Mouse (Mus musculus) kidney, postnatal 14 days (tissue): ENCODE data around the gene Pigp.
A peak's percentile ranks its signal among the peaks of the same experiment; 100 is the strongest.
"Not testable (repeated sequence)": the region's sequence is repeated elsewhere in the genome, so short reads cannot be mapped to it uniquely, and the experiment has no call there.

Experiments used
- DNase-seq: peaks from one replicate; pipeline ENCODE4 v3.0.0; 2022; ENCODE audit warnings: mixed read lengths

Pigp gene

DNA sequence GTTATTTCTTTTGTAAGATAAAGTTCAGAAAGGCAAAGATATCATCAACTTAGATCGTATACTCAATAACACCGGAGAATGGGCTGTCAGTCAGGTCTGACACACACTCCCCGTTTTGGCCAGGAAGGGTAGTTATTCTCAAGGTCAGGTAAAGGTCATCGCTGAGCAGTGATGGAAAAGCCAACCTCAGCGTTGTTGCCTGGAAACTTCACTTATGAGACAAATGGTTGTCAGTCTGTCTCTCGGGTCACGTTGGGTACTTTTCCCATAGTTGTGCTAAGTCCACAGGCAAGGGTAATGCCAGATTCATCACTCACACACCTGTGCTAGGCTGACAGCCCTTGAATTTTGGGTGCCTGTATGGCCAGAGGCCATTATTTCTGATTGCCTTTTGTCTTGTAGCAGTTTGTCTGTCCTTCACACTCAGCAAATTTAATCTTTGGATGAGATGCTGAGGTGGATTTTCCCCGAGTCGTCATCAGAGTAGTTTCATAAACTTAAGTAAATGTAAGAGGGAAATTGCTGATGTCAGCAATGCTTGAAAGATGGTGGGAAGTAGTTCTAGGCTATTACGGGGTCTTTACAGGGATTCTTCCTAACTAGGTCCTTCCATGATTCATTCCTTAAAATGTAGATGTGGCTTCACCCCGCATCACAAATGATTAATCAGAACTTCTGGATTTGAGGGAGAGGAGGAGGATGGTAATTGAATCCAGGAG lies 14.7 kb downstream of the Pigp start:
- DNase-seq: no peak

DNA sequence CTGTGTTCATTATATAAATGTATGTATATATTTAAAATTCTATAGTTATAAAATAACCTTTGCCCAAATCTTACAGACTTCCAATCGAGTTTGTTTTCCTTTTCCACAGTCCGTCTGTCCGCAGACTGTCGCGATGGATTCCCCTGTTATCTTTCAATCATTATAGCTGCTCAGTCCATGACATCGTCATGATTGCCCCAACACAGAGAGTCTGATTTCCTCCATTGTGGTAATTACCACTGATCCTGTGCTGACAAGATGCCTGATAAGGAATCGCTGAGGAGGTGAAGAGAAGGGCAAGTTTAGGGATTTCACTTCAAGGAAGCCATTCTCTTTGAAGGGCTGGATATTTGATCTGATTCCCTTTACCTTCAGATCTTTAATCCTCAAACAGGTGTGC lies 15.6 kb downstream of the Pigp start:
- no peak for DNase-seq

DNA sequence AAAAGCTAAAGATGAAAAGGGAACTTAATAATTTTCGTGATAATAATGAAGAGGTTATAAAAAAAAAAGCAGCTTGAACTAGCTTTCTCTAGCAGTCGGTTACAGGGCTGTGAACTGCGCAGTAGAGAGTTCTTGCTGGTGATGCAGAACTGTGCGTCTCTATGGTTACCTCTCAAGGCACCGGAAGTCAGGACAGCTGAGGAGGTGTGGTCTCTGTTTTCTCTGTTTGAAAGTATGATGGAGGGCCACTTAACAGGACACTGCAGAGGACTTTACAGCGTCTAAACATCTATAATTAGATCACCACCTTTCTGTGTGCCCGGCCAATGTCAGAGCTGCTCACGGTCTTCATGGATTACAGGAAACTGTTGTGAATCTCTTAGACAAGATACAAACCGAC lies 17.2 kb downstream of the Pigp start:
- DNase-seq: peak; percentile 17

DNA sequence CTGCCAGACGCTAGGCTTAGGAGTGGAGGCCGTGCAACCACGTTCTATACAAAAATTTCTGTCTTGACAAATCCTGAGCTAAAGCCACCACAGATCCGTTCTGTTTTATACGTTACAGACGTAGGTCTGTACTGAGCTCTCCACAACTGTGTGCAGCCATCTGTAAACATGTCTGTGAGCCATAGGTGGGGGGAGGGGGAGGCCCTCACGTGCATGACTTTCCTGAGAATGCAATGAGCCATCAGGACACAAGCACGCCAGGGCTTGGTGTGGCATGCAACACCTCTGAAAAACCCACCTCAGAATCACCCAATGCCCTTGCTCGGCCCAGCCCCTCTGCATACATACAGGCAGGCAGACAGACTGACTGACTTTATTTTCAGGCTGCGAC lies 21.4 kb downstream of the Pigp start:
- peak; percentile 5 for DNase-seq

DNA sequence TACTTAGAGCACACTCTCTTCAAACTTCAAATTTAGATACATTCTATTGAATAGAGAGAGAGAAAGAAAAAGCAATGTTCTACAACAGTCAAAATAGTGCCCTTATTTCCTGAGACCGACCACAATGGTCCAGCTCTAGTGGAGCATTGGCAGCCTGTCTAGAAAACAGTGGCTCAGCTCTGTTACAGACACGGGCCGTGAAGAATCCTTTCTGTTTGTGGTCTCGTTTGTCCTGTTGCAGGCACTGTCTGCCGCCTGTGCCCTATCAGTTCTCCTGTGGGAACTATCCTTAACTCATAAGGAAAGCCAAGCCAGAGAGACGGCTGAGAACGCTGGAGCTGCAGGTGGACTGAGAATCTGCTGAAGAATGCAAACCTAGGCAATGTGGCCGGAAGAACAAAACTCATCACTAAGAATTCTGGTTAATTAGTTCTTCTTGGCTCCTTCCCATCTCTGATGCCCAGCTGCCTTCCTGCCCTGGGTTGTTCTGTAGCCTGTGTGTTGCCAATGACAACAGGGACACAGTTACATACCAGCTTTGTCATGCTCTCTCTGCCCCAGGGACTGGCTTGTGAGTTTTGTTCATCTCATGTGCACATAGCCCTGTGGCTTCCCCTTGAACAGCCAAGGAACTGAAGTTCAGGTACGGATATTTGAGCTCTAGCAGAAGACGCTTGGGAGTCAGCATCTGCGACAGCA lies 21.9 kb downstream of the Pigp start:
- no peak for DNase-seq

DNA sequence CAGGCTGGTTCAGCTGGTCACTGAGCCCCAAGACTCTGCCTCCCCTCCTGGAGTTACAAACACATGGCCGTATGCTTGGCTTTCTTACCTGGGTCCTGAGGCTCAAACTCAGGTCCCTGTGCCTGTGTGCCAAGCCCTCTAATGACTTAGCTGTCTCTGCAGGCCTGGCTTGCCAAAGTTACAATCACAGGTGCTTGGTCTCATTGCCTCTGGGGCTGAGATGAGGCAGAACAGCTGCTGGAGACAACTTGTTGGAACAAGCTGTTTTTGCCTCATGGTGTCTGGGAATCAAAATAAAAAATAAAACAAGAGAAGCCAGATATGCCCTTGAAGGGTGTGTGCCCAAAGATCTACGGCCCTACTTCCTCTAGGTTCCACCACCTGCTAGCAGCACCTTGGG lies 22.9 kb downstream of the Pigp start:
- no peak for DNase-seq

DNA sequence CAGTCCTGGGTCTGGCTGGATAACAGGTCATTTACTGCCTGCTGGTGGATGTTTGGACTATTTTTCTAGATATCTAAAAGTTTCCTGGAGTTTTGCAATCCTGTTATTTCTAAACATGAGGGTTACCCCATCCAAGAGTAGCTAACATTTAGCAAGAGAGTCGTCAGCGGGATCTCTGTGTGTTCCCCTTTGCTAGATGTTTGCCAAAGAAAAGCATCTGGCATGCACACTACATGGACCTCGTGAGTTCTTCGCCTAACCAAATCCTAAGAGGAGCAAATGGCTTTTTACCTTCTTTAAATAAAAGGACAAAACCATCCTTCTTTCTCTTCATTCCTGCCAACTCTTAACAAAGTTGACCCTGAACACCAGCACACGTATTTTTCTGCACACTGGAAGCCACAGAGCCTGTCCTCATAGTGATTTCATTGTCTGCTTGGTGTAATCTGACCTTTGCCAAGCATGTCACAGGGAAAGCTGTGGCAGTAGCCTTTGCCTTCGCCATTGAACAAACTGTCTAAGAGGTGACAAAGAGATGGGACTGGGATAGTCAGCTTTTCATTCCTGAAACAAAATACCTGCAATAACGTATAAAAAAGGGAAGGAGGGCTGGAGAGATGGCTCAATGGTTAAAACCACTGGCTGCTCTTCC lies 24.4 kb downstream of the Pigp start:
- no peak for DNase-seq

DNA sequence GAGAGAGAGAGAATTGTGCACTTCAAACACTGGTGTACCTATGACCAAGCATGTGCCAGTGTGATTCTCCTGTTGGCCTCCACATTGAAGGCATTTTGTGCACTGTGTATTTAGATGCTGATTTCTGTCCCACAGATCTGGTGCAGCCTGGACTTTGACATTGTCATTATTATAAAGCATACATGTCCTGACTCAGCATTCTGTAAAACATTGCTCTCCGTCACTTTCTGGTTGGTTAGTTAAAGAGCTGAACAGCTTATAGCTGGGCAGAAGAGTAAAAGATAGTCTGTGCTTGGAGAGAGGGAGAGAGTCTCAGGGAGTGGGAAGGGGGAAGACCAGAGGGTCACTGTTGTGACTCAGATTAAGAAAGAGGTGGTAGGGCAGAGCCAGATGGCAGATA lies 25.9 kb downstream of the Pigp start:
- no peak for DNase-seq

DNA sequence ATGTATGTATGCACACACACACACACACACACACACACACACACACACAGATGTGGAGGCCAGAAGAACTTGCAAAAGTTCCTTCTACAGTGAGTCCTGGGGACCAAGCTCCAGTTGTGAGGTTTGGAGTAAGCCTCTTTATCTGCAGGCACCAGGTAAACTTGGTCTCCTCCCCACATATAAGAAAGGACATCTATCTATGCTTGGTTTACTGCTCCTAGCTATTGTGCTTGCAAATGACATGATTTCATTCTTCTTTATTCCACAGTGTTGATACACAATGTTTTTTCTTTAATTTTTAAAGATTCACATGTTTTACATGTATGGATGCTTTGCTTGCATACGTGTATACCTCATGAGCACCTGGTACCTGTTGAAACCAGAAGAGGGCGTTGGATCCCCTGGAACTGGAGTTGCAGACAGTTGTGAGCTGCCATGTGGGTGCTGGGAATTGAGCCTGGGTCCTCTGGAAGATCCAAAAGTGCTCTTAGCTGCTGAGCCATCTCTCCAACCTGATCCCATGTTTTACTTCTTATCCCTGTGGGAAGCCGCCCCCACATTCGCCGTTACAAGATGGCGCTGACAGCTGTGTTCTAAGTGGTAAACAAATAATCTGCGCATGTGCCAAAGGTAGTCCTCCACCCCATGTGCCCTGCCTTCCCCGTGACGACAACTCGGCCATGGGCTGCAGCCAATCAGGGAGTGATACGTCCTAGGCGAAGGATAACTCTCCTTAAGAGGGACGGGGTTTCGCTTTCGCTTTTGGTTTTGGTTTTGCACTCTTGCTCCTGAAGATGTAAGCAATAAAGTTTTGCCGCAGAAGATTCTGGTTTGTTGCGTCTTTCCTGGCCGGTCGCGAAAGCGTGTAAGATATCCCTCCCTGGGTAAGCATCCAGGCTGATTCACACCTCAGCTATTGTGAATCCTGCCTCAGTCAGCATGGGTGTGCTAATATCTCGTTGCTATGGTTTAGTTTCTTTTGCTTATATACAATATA lies 32.2 kb downstream of the Pigp start:
- DNase-seq: not testable (repeated sequence)

DNA sequence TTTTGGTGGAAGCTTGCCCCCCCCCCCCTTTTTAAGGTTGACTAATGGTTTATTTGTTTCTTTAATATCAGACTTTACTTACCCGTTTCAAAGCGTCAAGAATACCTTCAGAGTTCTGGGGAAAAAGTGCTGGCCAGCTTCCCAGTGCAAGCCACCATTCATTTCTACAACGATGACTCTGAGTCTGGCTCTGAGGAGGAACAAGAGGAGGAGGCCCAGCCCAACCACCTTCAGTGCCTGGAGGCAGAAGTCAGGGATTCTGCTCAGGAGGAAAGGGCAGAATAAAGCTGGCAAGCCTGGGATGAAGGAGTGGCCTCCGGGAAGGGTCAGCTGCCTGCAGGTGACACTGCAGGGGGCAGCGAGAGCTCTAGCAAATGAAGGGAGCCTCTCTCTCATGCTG lies 36.0 kb downstream of the Pigp start:
- DNase-seq: no peak

DNA sequence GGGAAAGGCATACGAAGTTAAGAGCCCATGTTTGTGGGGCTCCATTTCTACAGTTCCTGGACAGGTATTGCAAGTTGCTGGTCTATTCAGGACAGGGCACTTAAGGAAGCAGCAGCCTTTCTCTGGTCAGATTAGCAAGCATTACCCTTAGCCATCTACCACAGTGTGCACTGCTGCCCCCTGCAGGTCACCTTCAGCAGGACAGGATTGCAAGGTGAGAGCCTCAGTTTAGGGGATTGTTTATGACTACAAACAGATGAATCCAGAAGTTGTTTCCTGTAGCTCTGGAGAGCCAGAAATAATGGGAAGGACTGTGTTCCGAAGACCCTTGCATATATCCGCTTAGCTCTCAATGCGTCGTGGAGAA lies 39.8 kb downstream of the Pigp start:
- DNase-seq: peak; percentile 63

DNA sequence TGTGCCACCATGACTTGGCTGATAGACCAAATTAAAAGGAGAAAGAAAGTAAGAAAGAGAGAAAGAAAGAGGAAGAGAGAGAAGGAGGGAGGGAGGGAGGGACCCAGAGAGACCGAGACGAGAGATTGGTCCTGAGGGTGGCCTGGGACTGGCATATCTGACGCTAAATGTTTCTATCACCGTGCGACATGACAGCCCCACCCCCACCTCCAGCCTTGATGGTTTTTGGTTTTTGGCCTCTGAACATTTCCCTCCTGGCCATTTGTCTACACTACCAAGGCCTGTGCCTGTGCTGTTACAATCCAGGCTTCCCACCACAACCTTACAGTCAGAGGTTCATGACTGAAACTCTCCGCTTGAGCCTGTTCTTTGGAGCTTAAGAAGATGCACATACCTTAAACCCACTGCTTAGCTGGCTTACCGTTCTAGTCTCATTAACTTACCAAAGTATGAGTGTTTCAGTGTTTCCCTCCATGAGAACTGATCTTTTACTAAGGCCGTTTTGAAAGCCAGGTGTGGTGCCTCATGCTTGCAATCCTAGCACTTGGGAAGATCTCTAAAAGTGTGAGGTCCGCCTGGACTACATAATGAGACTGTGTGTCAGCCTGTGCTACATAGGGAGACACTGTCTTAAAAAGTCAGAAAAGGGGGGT lies 40.3 kb downstream of the Pigp start:
- DNase-seq: no peak

DNA sequence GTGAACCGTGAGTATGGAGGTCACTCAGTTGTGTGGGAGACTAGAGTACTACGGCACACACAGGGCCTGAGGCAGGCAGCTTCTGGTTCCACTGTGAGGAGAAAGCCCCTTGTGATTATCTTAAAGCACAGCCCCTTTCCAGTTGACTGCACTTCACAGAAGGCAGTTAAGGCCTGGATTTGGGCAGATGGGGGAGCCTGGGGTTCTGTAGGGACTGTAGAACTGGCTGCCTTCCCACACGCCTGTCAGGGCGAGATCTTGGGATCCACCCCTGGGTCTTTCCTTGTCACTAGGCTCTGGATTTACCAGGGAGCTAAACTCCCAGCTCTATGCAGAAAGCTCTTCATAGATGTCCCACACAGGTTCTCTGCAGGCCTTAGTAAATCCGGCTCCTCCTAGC lies 41.2 kb downstream of the Pigp start:
- no peak for DNase-seq

DNA sequence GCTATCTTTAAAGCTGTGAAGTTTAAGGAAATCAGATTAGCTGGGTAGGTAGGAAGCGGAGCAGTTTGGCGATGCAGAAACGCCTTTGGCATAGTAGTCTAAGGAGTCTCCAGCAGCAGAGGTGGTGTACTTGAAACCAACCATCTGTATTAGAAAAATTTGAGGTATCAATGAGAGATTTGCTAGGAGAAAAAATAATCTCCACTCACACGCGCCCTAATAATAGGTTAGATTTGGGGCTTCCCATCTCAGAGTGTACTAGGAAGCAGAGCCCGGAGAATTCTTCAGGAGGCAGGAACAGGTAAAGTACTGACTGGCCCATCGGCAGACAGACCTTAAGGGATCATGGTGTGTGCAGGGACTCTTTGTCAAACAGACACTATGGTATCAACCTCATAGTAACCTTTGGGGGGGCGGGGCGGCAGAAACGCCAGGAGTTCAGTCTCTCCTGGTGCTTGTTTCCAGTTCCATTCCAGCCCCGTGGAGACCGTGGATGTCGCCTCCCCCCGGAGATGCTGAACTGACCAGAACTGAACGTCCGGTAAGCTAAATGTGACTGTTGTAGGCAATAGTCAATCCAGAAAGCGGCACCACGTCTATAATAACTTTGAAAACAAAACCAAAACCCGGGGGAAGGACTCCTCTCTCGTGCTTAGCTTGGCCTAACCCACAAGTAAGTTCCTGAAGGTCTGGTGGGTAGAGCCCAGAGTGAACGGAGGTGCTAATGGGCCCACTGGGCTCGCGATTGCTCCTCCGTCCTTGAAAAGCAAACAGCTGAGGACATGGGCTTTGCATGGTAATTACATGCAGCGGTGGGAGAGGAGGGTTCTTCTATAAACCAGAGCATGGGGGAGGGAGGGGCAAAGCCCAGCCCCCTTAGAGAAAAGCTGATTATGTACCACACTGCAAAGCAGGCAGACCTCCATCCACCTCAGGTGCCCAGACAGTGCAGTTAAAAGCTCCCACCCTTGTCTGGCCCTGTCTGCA lies 42.5 kb downstream of the Pigp start:
- no peak for DNase-seq

DNA sequence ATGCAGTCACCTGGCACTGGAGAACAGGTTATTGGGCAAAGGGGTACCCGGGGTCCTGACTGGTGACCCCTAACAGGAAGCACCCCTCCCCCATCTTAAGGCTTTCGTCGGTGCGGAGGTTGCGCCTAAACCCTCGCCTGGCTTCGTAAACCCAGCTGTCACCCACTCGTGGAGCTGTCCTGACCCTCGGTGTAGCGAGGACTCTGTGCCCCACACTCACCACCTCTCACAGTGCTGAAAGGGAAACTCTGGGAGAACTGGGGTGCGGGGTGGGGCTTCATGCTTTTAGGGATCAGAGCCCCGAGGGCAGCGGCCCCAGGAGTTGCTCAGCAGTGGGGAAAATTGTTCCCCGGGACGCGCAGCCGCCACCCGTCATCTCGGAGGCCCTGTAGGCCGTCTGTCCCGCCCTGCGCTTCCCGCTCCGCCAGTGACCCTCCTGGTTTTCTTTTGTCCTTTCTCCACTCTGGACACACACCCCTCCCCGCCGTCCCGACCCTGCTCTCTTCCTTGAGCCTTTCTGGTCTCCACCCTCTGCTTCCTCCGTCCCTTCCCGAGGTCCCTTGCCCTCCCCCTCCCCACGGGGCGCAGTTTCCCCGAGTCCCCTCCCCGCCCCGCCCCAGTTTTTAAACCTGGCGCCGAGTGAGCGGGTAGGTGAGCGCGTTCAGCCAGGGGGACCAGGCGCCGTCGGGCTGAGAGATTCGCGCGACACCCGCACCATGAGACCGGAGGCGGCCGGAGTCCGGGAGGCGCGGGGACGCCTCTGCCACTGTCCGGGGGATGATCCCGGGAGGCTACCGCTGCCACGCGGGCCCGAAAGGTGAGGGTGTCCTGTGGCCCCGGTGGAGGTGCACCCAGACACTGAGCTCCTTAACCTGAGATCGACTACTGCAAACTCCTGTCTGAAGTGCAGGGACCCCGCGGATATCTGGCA lies 43.6 kb downstream of the Pigp start, which contains the start of gene Ripply3:
Ripply3 (plus strand) TSS at position 640 of the 931 bp plus-strand sequence.
- peak; percentile 82 for DNase-seq

DNA sequence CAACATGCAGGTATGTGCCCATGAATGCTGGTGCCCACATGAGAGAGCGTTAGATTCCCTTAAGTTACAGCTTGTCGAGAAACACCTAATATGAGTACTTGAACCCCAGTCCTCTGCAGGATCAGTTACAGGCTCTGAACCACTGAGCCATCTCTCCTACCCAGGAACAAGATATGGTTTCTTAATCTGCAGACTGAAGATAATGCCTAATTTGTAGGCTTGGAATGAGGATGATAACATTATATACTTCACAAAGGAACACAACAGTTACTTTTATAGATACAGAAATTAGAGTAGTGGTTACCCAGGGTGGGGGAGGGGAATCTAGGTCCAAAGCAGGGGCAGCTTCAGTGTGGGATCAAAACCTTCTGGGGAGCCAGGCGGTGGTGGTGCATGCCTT lies 45.6 kb downstream of the Pigp start:
- no peak for DNase-seq

DNA sequence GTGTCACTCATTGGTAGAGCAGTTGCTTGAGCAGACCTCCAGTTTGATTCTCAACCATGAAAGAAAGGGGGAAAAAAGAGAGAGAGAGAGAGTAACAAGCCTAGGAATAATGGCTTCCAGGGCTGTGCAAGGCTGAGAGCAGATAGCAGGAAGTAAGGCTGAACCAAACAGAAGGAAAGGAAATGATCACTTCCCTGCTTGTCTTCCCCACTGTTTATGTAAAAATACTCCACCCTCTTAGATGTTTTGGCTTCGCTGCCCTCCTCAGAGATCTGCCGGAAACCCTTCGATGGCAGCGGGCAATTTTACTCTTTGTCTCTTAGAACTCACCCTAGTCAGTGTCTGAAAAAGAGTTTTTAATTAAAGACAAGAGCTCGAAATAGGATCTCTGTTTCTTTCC lies 48.0 kb downstream of the Pigp start:
- no peak for DNase-seq

DNA sequence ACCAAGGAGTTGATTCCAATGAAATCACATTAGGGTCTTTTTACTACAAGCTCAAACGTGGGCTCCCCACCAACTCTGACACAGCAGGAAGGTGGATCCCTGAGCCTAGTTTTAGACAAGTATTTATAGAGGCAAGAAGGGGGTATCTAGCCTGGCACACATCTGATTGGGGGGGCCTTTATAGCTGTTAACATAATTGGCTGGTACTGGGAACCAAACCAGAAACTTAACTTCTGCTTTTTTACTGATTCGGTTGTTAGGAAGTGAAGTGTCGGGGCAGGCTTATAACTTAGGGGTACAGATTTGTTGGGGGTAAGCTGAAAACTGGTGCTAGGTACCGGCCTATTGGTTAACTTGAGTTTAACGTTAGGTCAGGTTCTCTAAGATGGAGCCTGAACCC lies 51.4 kb downstream of the Pigp start:
- DNase-seq: no peak

DNA sequence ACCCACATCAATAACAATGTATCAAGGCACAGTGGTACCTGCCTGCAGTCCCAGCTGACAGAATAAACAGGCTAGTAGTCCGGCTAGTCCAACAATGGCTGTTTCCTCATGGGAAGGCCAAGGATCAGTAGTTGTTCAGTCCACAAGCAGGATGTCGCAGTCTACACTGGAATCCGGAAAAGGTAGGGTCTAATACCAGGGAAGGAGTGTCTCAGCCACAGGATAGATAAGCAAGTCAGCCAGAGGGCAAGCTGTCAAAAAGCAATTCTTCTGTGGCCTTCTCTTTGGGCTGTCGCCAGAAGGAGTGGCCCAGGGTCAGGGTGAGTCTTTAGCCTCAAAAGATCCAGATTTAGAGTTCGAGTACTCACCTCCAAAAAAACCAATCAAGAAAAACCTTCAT lies 53.9 kb downstream of the Pigp start:
- peak; percentile 78 for DNase-seq

DNA sequence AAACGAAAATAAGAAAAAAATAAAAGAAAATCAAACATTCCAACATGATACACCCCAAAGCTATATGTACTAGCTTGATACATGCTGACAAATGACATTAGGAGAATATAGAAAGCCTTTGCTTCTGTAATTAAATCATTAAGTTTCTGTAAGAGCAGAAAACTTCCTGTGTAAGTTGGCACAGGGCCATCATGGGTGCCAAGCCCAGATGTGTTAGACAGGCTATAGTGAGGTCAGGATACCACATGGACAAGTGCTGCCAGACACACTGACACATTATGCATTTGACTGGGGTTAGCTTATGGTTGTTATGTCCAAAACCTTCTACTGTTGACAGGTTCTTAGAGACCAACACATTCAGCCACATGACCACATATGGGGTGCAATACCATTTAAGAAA lies 56.4 kb downstream of the Pigp start:
- DNase-seq: no peak
